In genomic region chrX:160135719-160136118, GRCm38 (mm10) we compare ENCODE assay signal across 8 mouse cellular contexts. TPM values are rescaled to one million over a fixed set of nuclear protein-coding genes. Genes with fewer than 3 reads are reported as not detected.
A peak's percentile ranks its signal among the peaks of the same experiment; 100 is the strongest.
DNase-seq lines count a peak whose midpoint lies in the region; ATAC-seq and TF ChIP-seq lines count a peak whose summit lies in the region.

No protein-coding gene starts in this region.

- H3K27me3 ChIP-seq in lung, embryonic 16.5 days (ENCODE audit: control insufficient read depth, insufficient read depth, low read depth, low read length) = no peaks in the 10 kb centered on the region
- H3K27me3 ChIP-seq in intestine, postnatal 0 days (replicated peaks; ENCODE audit: control insufficient read depth, insufficient read depth, low read length) = no peaks in the 10 kb centered on the region
- H3K27me3 ChIP-seq in neural tube, embryonic 15.5 days (replicated peaks) = no peaks in the 10 kb centered on the region

- no peak overlapping the region for H3K27ac ChIP-seq in lung, embryonic 16.5 days (ENCODE audit: low read length)
- H3K27ac ChIP-seq in intestine, postnatal 0 days (ENCODE audit: low read depth, low read length) = no peak overlapping the region
- H3K27ac ChIP-seq in neural tube, embryonic 15.5 days (replicated peaks) = no peak overlapping the region
- no peak overlapping the region for H3K27ac ChIP-seq in layer of hippocampus, adult 2 months

- no peaks in the 10 kb centered on the region for H3K36me3 ChIP-seq in lung, embryonic 16.5 days (ENCODE audit: control insufficient read depth, insufficient read depth, low read length)
- H3K36me3 ChIP-seq in intestine, postnatal 0 days (ENCODE audit: control insufficient read depth, insufficient read depth) = no peaks in the 10 kb centered on the region
- no peaks in the 10 kb centered on the region for H3K36me3 ChIP-seq in neural tube, embryonic 15.5 days

- peak overlapping the region; percentile 68 for H3K4me3 ChIP-seq in lung, embryonic 16.5 days (ENCODE audit: low read length)
- peak overlapping the region; percentile 63; the same call in 1 of the 2 replicates for H3K4me3 ChIP-seq in intestine, postnatal 0 days (ENCODE audit: low read depth, low read length)
- no peak overlapping the region for H3K4me3 ChIP-seq in neural tube, embryonic 15.5 days (replicated peaks)
- H3K4me3 ChIP-seq in layer of hippocampus, adult 2 months = no peak overlapping the region

- no peak for TF ChIP-seq CTCF in intestine, postnatal 0 days (IDR thresholded peaks at IDR 0.05; ENCODE audit: low read depth)
- no peak for TF ChIP-seq CTCF in layer of hippocampus, adult 2 months (conservative IDR thresholded peaks at IDR 0.05)

- 0 out of 2 replicates have a peak overlapping the region, but pooled peaks have one; percentile 15 for H3K9ac ChIP-seq in lung, embryonic 16.5 days (ENCODE audit: low read length)
- H3K9ac ChIP-seq in intestine, postnatal 0 days (ENCODE audit: low read depth, low read length) = no peak overlapping the region
- no peak overlapping the region for H3K9ac ChIP-seq in neural tube, embryonic 15.5 days (replicated peaks)

- DNase-seq in lung, postnatal 4 days = no peak
- peak; percentile 21 for DNase-seq in embryo, embryonic 9.5 days (ENCODE audit: extremely low spot score)
- no peak for DNase-seq in layer of hippocampus, adult 2 months (ENCODE audit: low spot score in 2 of 2)
- no peak for DNase-seq in left cerebral cortex, postnatal 4 days
- no peak for DNase-seq in ovary, postnatal 14 days (ENCODE audit: low spot score)

- no peaks in the 10 kb centered on the region for H3K9me3 ChIP-seq in lung, embryonic 16.5 days (ENCODE audit: control insufficient read depth, low read length)
- no peaks in the 10 kb centered on the region for H3K9me3 ChIP-seq in intestine, postnatal 0 days (ENCODE audit: control insufficient read depth)
- no peaks in the 10 kb centered on the region for H3K9me3 ChIP-seq in neural tube, embryonic 15.5 days (replicated peaks)

- intact Hi-C loops in left cerebral cortex, postnatal 4 days (cut with DNase I) = loop anchor here (5.0 kb wide), 1 partner anchor 878 kb away; no protein-coding TSS in a partner anchor

- peaks cover 3% of the 10 kb centered on the region; the same call in 1 of the 2 replicates for H3K4me1 ChIP-seq in lung, embryonic 16.5 days (replicated peaks; ENCODE audit: control insufficient read depth, insufficient read depth, low read length)
- H3K4me1 ChIP-seq in intestine, postnatal 0 days (replicated peaks; ENCODE audit: control insufficient read depth, insufficient read depth, low read length) = no peaks in the 10 kb centered on the region
- H3K4me1 ChIP-seq in neural tube, embryonic 15.5 days = peaks cover 6% of the 10 kb centered on the region; the same call in 1 of the 2 replicates

- H3K4me2 ChIP-seq in lung, embryonic 16.5 days (ENCODE audit: low read depth, low read length) = peak overlapping the region; percentile 61
- peak overlapping the region; percentile 63 for H3K4me2 ChIP-seq in intestine, postnatal 0 days (replicated peaks; ENCODE audit: low read depth)
- peak overlapping the region; percentile 60 for H3K4me2 ChIP-seq in neural tube, embryonic 15.5 days

- no peak for ATAC-seq in lung, embryonic 16.5 days (ENCODE audit: low read depth)
- ATAC-seq in intestine, postnatal 0 days = no peak
- ATAC-seq in neural tube, embryonic 15.5 days (ENCODE audit: low FRiP score) = no peak

- 31% methylated on average over 6 of the region's 6 CpGs for WGBS in lung, embryonic 16.5 days
- 38% methylated on average over 6 of the region's 6 CpGs for WGBS in intestine, postnatal 0 days
- WGBS in neural tube, embryonic 15.5 days = 28% methylated on average over 6 of the region's 6 CpGs

RNA-seq across cellular contexts. Expression of gene Pdha1, which starts 2.5 kb away (rescaled TPM):
- 130 and 131 TPM in 2 replicates for polyA plus RNA-seq in lung, embryonic 16.5 days (2015; fragmentation: Nextera tagmentation; extraction: Ambion mirVana)
- polyA plus RNA-seq in intestine, postnatal 0 days (2015; fragmentation: Nextera tagmentation; extraction: Ambion mirVana) = 104 and 107 TPM in 2 replicates
- polyA plus RNA-seq in neural tube, embryonic 15.5 days (2015; fragmentation: Nextera tagmentation; extraction: Ambion mirVana) = 158 and 163 TPM in 2 replicates
- 100 to 1,000 TPM; 220 to 221 TPM for total RNA-seq in layer of hippocampus, adult 2 months (2021)
- total RNA-seq in left cerebral cortex, postnatal 4 days (2021) = 100 to 1,000 TPM; 210 to 214 TPM

Comparison
In these comparisons a context has a peak if more than half of its experiments do, and no peak if none do; other contexts are left out.
1. H3K4me3 ChIP-seq: peak in lung, embryonic 16.5 days (single experiment) and intestine, postnatal 0 days (single experiment); none in neural tube, embryonic 15.5 days (single experiment) and layer of hippocampus, adult 2 months (single experiment).
2. Peak in every context shown above with its lines, with median percentiles within 50 percentile points of each other: H3K4me2 ChIP-seq.